Mouse (Mus musculus): Measurements from ENCODE around the gene Abcc4. TPM values are rescaled to one million over a fixed set of nuclear protein-coding genes. Genes with fewer than 3 reads are reported as not detected.

Gene Abcc4
- 2.0 and 4.5 TPM in 2 replicates for polyA plus RNA-seq (2014; fragmentation: Nextera tagmentation; extraction: Ambion mirVana)

- under 1% methylated on average over 87 of the region's 106 CpGs for WGBS
- Histone ChIP-seq H3K27me3 (ENCODE audit: control insufficient read depth, insufficient read depth, low read length) (0 out of 2 replicates have a peak, but pooled peaks cover 4% of the 10 kb centered on the region), H3K36me3 (ENCODE audit: control insufficient read depth, insufficient read depth, low read length) (no peaks in the 10 kb centered on the region), H3K9ac (replicated peaks; ENCODE audit: low read depth, low read length) (peak within 1 kb of the TSS; percentile 63), H3K9me3 (ENCODE audit: control insufficient read depth, low read length) (no peaks in the 10 kb centered on the region), H3K4me2 (ENCODE audit: low read depth, low read length) (peak within 1 kb of the TSS; percentile 97), H3K4me1 (ENCODE audit: control insufficient read depth, insufficient read depth, low read length) (no peaks in the 10 kb centered on the region; the same call in 1 of the 2 replicates), H3K4me3 (ENCODE audit: low read depth, low read length) (peak within 1 kb of the TSS; percentile 61), H3K27ac (ENCODE audit: low read depth, low read length) (peak within 1 kb of the TSS; percentile 35; the same call in 1 of the 2 replicates)
- peak; percentile 81 for ATAC-seq (ENCODE audit: low read depth)
Observed at GRCm38 (mm10) chr14:118705808-118706731, at the start of gene Abcc4. Gene Abcc4 (minus strand): TSS chr14:118706219.

GRCm38 (mm10) chr14:118751193-118751753 lies 45.3 kb upstream of the Abcc4 start:
- Histone ChIP-seq H3K36me3 (ENCODE audit: control insufficient read depth, insufficient read depth, low read length) (no peaks in the 10 kb centered on the region), H3K27me3 (ENCODE audit: control insufficient read depth, insufficient read depth, low read length) (no peaks in the 10 kb centered on the region), H3K27ac (ENCODE audit: low read depth, low read length) (no peak overlapping the region), H3K4me1 (ENCODE audit: control insufficient read depth, insufficient read depth, low read length) (no peaks in the 10 kb centered on the region), H3K9me3 (ENCODE audit: control insufficient read depth, low read length) (no peaks in the 10 kb centered on the region), H3K9ac (replicated peaks; ENCODE audit: low read depth, low read length) (no peak overlapping the region), H3K4me2 (ENCODE audit: low read depth, low read length) (no peak overlapping the region), H3K4me3 (ENCODE audit: low read depth, low read length) (no peak overlapping the region)
- ATAC-seq (ENCODE audit: low read depth): no peak
- 62% methylated on average over 8 of the region's 8 CpGs for WGBS

DNA sequence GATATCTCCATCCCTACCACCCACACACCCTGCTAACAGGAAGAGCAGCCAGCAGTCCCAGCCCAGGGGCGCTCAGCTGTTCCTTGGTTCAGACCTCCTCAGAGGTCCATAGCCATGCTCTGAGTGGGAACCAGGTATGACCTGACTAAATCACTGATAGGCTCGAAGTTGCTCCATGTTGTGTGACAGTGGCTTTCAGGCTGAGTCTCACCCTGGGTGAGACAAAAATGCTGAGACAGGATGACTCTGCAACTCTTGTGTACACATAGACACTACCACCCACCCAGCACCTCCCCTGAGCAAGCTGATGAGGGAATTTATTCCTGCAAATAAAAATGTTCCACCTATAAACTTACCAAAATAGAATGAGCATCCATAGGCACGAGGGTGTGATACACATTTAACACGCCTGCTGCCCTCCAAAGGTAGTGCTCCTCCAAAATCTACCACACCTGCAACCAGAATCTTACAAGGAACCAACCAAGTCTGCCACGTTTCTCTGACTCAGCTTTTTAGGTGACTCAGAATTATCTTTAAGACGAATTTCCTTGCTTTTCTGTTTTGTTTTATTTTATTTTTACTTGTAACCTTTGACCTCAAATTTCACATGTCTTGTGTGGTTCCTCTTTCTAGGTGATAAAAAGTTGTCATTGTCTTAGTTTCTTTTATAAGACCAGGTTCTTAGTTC lies 44.6 kb upstream of the Abcc4 start:
- Histone ChIP-seq H3K4me2 (ENCODE audit: low read depth, low read length) (no peak overlapping the region), H3K4me3 (ENCODE audit: low read depth, low read length) (no peak overlapping the region), H3K4me1 (ENCODE audit: control insufficient read depth, insufficient read depth, low read length) (no peaks in the 10 kb centered on the region), H3K27ac (ENCODE audit: low read depth, low read length) (no peak overlapping the region), H3K9me3 (ENCODE audit: control insufficient read depth, low read length) (no peaks in the 10 kb centered on the region), H3K27me3 (ENCODE audit: control insufficient read depth, insufficient read depth, low read length) (no peaks in the 10 kb centered on the region), H3K9ac (replicated peaks; ENCODE audit: low read depth, low read length) (no peak overlapping the region), H3K36me3 (ENCODE audit: control insufficient read depth, insufficient read depth, low read length) (no peaks in the 10 kb centered on the region)
- WGBS: 87% methylated on average over 6 of the region's 6 CpGs
- no peak for ATAC-seq (ENCODE audit: low read depth)

DNA sequence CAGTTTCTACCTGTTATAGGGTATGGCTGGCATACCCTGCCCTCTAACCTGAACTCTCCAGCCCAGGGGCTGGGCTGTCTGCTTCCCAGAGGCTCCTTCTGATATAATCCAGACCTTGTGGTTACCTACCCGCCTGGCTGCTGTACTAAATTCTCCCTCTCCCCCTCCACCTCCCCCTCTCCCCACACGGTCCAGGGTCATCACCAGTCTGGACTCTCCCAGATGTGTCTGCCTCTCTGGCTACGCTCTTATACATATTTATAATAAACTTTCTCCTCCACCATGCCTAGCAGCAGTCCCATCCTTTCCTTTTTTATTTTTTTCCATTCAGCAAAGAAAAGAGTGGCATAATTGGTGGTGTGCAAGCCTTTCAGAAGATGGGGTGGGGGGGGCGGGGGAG lies 43.7 kb upstream of the Abcc4 start:
- Histone ChIP-seq H3K9me3 (ENCODE audit: control insufficient read depth, low read length) (no peaks in the 10 kb centered on the region), H3K36me3 (ENCODE audit: control insufficient read depth, insufficient read depth, low read length) (no peaks in the 10 kb centered on the region), H3K4me1 (ENCODE audit: control insufficient read depth, insufficient read depth, low read length) (no peaks in the 10 kb centered on the region), H3K4me2 (ENCODE audit: low read depth, low read length) (no peak overlapping the region), H3K9ac (replicated peaks; ENCODE audit: low read depth, low read length) (no peak overlapping the region), H3K4me3 (ENCODE audit: low read depth, low read length) (no peak overlapping the region), H3K27ac (ENCODE audit: low read depth, low read length) (no peak overlapping the region), H3K27me3 (ENCODE audit: control insufficient read depth, insufficient read depth, low read length) (no peaks in the 10 kb centered on the region)
- 43% methylated on average over 4 of the region's 4 CpGs for WGBS
- no peak for ATAC-seq (ENCODE audit: low read depth)

DNA sequence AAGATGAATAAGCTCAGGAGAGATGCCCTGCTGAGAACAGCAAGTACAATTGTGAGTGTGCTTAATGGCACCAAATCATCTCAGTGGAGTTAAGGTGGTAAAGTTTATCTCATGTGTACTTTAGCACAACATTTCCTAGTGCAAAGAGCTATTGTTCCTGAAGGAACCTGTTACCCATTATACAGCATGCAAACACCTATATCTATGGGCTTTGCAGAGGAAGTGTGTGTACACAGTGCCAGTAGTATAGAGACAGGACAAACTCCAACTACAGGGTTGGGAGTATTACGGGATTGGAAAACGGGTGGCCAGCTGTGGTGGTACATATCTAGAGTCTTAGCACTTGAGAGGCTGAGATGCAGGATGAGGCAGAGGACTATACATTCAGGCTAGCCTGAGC lies 43.0 kb upstream of the Abcc4 start:
- WGBS: 91% methylated on average over 2 of the region's 2 CpGs
- H3K4me1 ChIP-seq (ENCODE audit: control insufficient read depth, insufficient read depth, low read length): no peaks in the 10 kb centered on the region
- ATAC-seq (ENCODE audit: low read depth): no peak
- H3K27me3 ChIP-seq (ENCODE audit: control insufficient read depth, insufficient read depth, low read length): no peaks in the 10 kb centered on the region
- H3K36me3 ChIP-seq (ENCODE audit: control insufficient read depth, insufficient read depth, low read length): no peaks in the 10 kb centered on the region
- H3K9me3 ChIP-seq (ENCODE audit: control insufficient read depth, low read length): no peaks in the 10 kb centered on the region
- no peak overlapping the region for H3K4me3 ChIP-seq (ENCODE audit: low read depth, low read length)
- H3K9ac ChIP-seq (replicated peaks; ENCODE audit: low read depth, low read length): no peak overlapping the region
- no peak overlapping the region for H3K4me2 ChIP-seq (ENCODE audit: low read depth, low read length)
- no peak overlapping the region for H3K27ac ChIP-seq (ENCODE audit: low read depth, low read length)

DNA sequence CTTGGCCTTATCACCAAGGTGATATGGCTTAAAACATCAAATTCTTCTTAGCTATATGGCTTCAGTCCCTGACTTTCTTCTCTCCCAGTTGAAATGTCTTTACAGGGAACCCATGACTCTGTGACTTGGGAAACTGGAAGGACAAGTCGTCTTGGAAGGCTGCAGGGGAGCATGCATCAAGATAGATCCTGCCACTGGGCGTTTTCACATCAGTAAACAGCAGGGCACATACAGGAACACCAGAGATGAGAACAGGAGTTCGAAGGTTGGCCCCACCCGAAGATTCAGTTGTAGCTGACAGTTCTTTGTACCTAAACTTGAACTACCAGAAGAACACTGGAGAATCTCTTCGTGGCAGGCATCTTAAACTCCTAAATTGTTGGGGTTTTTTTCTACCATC lies 36.8 kb upstream of the Abcc4 start:
- H3K27ac ChIP-seq (ENCODE audit: low read depth, low read length): no peak overlapping the region
- no peaks in the 10 kb centered on the region for H3K4me1 ChIP-seq (ENCODE audit: control insufficient read depth, insufficient read depth, low read length)
- WGBS: 87% methylated on average over 5 of the region's 5 CpGs
- H3K9me3 ChIP-seq (ENCODE audit: control insufficient read depth, low read length): 0 out of 2 replicates have a peak, but pooled peaks cover 4% of the 10 kb centered on the region
- no peak for ATAC-seq (ENCODE audit: low read depth)
- no peaks in the 10 kb centered on the region for H3K27me3 ChIP-seq (ENCODE audit: control insufficient read depth, insufficient read depth, low read length)
- no peaks in the 10 kb centered on the region for H3K36me3 ChIP-seq (ENCODE audit: control insufficient read depth, insufficient read depth, low read length)
- H3K4me2 ChIP-seq (ENCODE audit: low read depth, low read length): no peak overlapping the region
- H3K9ac ChIP-seq (replicated peaks; ENCODE audit: low read depth, low read length): no peak overlapping the region
- H3K4me3 ChIP-seq (ENCODE audit: low read depth, low read length): no peak overlapping the region

GRCm38 (mm10) chr14:118741780-118742179 lies 35.8 kb upstream of the Abcc4 start:
- Histone ChIP-seq H3K4me1 (ENCODE audit: control insufficient read depth, insufficient read depth, low read length) (no peaks in the 10 kb centered on the region), H3K4me2 (ENCODE audit: low read depth, low read length) (no peak overlapping the region), H3K27ac (ENCODE audit: low read depth, low read length) (no peak overlapping the region), H3K4me3 (ENCODE audit: low read depth, low read length) (no peak overlapping the region), H3K9me3 (ENCODE audit: control insufficient read depth, low read length) (0 out of 2 replicates have a peak, but pooled peaks cover 4% of the 10 kb centered on the region), H3K9ac (replicated peaks; ENCODE audit: low read depth, low read length) (no peak overlapping the region), H3K27me3 (ENCODE audit: control insufficient read depth, insufficient read depth, low read length) (no peaks in the 10 kb centered on the region), H3K36me3 (ENCODE audit: control insufficient read depth, insufficient read depth, low read length) (no peaks in the 10 kb centered on the region)
- ATAC-seq (ENCODE audit: low read depth): no peak

DNA sequence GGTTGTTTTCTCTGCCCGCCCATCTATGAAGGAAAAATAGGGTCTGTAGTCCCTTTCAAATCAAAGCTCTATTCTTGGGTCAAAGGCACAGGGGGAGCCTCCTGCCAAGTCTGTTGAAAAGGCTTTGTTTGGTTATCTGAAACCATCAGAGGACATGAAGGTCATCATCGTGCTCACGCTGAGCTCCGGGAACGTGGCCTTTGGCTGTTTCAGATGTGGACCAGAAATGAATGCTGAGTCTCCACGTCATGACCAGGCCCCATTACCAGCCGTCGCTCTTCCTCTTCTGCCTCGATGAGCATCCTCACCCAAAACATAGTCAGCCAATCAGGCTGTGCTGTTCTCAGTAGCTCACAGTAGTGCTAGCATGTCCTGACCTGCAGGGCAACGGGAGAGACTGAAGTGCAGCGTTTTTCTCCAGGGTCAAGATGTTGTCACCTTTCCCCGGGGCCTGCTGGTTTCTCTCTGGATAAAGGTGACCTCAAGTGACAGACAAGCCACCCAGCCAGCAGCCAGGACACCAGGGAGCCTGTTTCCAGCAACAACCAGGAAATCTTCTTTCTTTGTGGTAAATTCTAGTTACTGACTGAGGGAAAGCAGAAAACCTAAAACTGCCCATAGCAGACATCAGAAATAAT lies 31.4 kb upstream of the Abcc4 start:
- Histone ChIP-seq H3K4me2 (ENCODE audit: low read depth, low read length) (no peak overlapping the region), H3K4me1 (ENCODE audit: control insufficient read depth, insufficient read depth, low read length) (no peaks in the 10 kb centered on the region), H3K27me3 (ENCODE audit: control insufficient read depth, insufficient read depth, low read length) (no peaks in the 10 kb centered on the region), H3K9me3 (ENCODE audit: control insufficient read depth, low read length) (0 out of 2 replicates have a peak, but pooled peaks cover 4% of the 10 kb centered on the region), H3K36me3 (ENCODE audit: control insufficient read depth, insufficient read depth, low read length) (no peaks in the 10 kb centered on the region), H3K4me3 (ENCODE audit: low read depth, low read length) (no peak overlapping the region), H3K9ac (replicated peaks; ENCODE audit: low read depth, low read length) (no peak overlapping the region), H3K27ac (ENCODE audit: low read depth, low read length) (no peak overlapping the region)
- 18% methylated on average over 12 of the region's 12 CpGs for WGBS
- ATAC-seq (ENCODE audit: low read depth): no peak
